Mouse (Mus musculus) hindbrain, embryonic 12.5 days (tissue): Measurements from ENCODE around the gene Aig1. TPM values are rescaled to one million over a fixed set of nuclear protein-coding genes. Genes with fewer than 3 reads are reported as not detected.

Experiments
- ATAC-seq: fragments of 200-750 bp; cut with Nextera tagmentation; 2 replicates; pipeline ENCODE4 v1.8.0; 2017; ENCODE audit warnings: moderate TSS enrichment; ENCODE audit not compliant: low FRiP score
- H3K27ac ChIP-seq: fragments of 300-500 bp; sonication (generic); 2 replicates; pipeline ENCODE4 v1.5.1; 2016; ENCODE audit warnings: mild to moderate bottlenecking
- H3K27me3 ChIP-seq: fragments of 300-500 bp; sonication (generic); 2 replicates; pipeline ENCODE4 v1.6.1; 2016; ENCODE audit warnings: mild to moderate bottlenecking
- H3K36me3 ChIP-seq: fragments of 300-500 bp; sonication (generic); 2 replicates; pipeline ENCODE4 v1.6.1; 2016; ENCODE audit warnings: mild to moderate bottlenecking
- H3K4me1 ChIP-seq: fragments of 300-500 bp; sonication (generic); 2 replicates; pipeline ENCODE4 v1.6.1; 2016
- H3K4me2 ChIP-seq: fragments of 300-500 bp; sonication (generic); replicated peaks from 2 replicates; pipeline ENCODE4 v1.6.1; 2016; ENCODE audit warnings: mild to moderate bottlenecking
- H3K4me3 ChIP-seq: fragments of 300-500 bp; sonication (generic); 2 replicates; pipeline ENCODE4 v1.5.1; 2016; ENCODE audit warnings: mild to moderate bottlenecking
- H3K9ac ChIP-seq: fragments of 300-500 bp; sonication (generic); 2 replicates; pipeline ENCODE4 v1.6.1; 2016; ENCODE audit warnings: mild to moderate bottlenecking, moderate library complexity
- H3K9me3 ChIP-seq: fragments of 300-500 bp; sonication (generic); replicated peaks from 2 replicates; pipeline ENCODE4 v1.6.1; 2016; ENCODE audit warnings: mild to moderate bottlenecking
- WGBS: fragments of 180-500 bp; shearing (Covaris S2); methylation state at CpG from one replicate; pipeline ENCODE4 v1.1.7; 2016; 5-methylcytosine and 5-hydroxymethylcytosine counted together
- polyA plus RNA-seq: library from polyadenylated mRNA; unstranded; fragments of >200 nt; fragmentation: Nextera tagmentation; extraction: Ambion mirVana; gene quantifications from 2 replicates; pipeline ENCODE4 v1.2.1, GENCODE M21; 2016

Gene Aig1
- polyA plus RNA-seq, 1 experiment from 2014 or later, result 43.1 TPM

GRCm38 (mm10) chr10:13714199-13714919 lies 154.4 kb downstream of the Aig1 start:
- no peaks in the 10 kb centered on the region for H3K36me3 ChIP-seq
- H3K4me1 ChIP-seq, result peaks cover 21% of the 10 kb centered on the region
- no peaks in the 10 kb centered on the region for H3K27me3 ChIP-seq
- H3K27ac ChIP-seq, result peak overlapping the region; percentile 66
- H3K9ac ChIP-seq, result no peak overlapping the region
- 0 out of 2 replicates have a peak overlapping the region, but pooled peaks have one; percentile 5 for H3K4me2 ChIP-seq
- H3K4me3 ChIP-seq, result no peak overlapping the region
- H3K9me3 ChIP-seq, result no peaks in the 10 kb centered on the region
- ATAC-seq, result peak; percentile 91
- 26% methylated on average over 9 of the region's 9 CpGs for WGBS

DNA sequence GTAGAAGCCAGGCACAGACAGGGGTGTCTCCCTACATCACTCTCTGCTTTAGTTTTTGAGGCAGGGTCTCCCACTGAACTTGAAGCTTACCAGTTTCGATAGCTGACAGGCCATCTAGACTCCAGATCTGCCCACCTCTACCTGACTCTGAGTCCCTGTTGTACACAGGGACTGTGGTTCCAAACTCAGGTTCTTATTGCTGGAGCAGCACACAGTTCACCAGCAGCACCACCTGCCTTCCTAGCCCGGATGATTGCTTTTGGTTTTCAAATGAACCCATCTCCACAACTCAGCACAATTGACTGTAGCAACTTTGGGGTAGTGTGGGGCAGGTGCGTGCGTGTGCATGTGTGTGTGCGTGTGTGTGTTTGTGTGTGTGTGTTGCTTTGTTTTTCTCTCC lies 155.1 kb downstream of the Aig1 start:
- no peaks in the 10 kb centered on the region for H3K9me3 ChIP-seq
- WGBS, result 84% methylated on average over 5 of the region's 5 CpGs
- H3K4me1 ChIP-seq, result peaks cover 21% of the 10 kb centered on the region
- no peaks in the 10 kb centered on the region for H3K27me3 ChIP-seq
- no peak overlapping the region for H3K4me2 ChIP-seq
- H3K9ac ChIP-seq, result no peak overlapping the region
- peak overlapping the region; percentile 66; the same call in 1 of the 2 replicates for H3K27ac ChIP-seq
- no peak for ATAC-seq
- H3K36me3 ChIP-seq, result no peaks in the 10 kb centered on the region
- no peak overlapping the region for H3K4me3 ChIP-seq

GRCm38 (mm10) chr10:13713116-13713515 lies 155.7 kb downstream of the Aig1 start:
- no peak overlapping the region for H3K4me2 ChIP-seq
- no peaks in the 10 kb centered on the region for H3K36me3 ChIP-seq
- peaks cover 21% of the 10 kb centered on the region for H3K4me1 ChIP-seq
- 81% methylated on average over 2 of the region's 2 CpGs for WGBS
- no peaks in the 10 kb centered on the region for H3K9me3 ChIP-seq
- H3K9ac ChIP-seq, result no peak overlapping the region
- ATAC-seq, result no peak
- H3K4me3 ChIP-seq, result no peak overlapping the region
- H3K27ac ChIP-seq, result no peak overlapping the region
- H3K27me3 ChIP-seq, result no peaks in the 10 kb centered on the region

DNA sequence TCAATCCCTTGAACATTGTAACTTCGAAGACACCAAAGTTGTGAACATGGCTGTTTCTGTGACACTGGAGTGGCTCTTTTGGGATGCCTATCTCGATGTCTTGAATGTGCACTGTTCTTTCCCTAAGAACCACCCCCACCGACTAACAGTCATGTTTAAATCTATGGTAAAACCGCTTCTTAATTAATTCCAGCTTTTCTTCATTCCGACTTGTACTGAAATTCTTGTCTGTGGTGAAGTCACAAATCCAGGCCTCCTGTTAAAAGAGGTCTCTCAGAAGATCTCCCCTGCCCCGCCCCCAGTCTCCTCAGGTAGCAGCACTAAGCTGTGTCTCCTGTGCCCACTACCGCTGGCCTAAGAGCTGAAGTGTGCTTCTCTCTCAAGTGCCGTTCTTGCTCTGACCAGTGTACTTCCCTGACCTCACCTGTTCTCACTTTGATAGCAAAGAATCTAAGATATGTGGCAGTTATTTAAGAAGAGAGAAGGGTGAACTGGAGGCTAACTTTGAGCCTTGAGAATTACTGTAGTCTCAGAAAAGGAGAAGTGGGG lies 157.4 kb downstream of the Aig1 start:
- 85% methylated on average over 8 of the region's 8 CpGs for WGBS
- Histone ChIP-seq H3K4me2 (no peak overlapping the region), H3K27me3 (no peaks in the 10 kb centered on the region), H3K9ac (no peak overlapping the region), H3K27ac (no peak overlapping the region), H3K36me3 (no peaks in the 10 kb centered on the region), H3K9me3 (no peaks in the 10 kb centered on the region), H3K4me3 (no peak overlapping the region), H3K4me1 (peaks cover 20% of the 10 kb centered on the region)
- no peak for ATAC-seq

GRCm38 (mm10) chr10:13705771-13706170 lies 163.0 kb downstream of the Aig1 start:
- H3K36me3 ChIP-seq, result no peaks in the 10 kb centered on the region
- H3K4me2 ChIP-seq, result no peak overlapping the region
- WGBS, result 57% methylated on average over 4 of the region's 4 CpGs
- H3K4me3 ChIP-seq, result no peak overlapping the region
- H3K4me1 ChIP-seq, result no peaks in the 10 kb centered on the region
- no peaks in the 10 kb centered on the region for H3K27me3 ChIP-seq
- H3K9ac ChIP-seq, result no peak overlapping the region
- ATAC-seq, result no peak
- no peaks in the 10 kb centered on the region for H3K9me3 ChIP-seq
- no peak overlapping the region for H3K27ac ChIP-seq

GRCm38 (mm10) chr10:13702688-13703087 lies 166.1 kb downstream of the Aig1 start:
- no peaks in the 10 kb centered on the region for H3K4me1 ChIP-seq
- H3K9me3 ChIP-seq, result no peaks in the 10 kb centered on the region
- 80% methylated on average over 6 of the region's 6 CpGs for WGBS
- no peak overlapping the region for H3K9ac ChIP-seq
- H3K27ac ChIP-seq, result no peak overlapping the region
- H3K4me2 ChIP-seq, result no peak overlapping the region
- no peaks in the 10 kb centered on the region for H3K36me3 ChIP-seq
- H3K4me3 ChIP-seq, result no peak overlapping the region
- H3K27me3 ChIP-seq, result no peaks in the 10 kb centered on the region
- no peak for ATAC-seq

- Histone ChIP-seq H3K4me3 (no peak overlapping the region), H3K4me2 (no peak overlapping the region), H3K9me3 (no peaks in the 10 kb centered on the region), H3K4me1 (no peaks in the 10 kb centered on the region), H3K27me3 (no peaks in the 10 kb centered on the region), H3K9ac (no peak overlapping the region), H3K27ac (no peak overlapping the region), H3K36me3 (no peaks in the 10 kb centered on the region)
- 57% methylated on average over 8 of the region's 8 CpGs for WGBS
- no peak for ATAC-seq
Measured at GRCm38 (mm10) chr10:13702043-13702442, 166.7 kb downstream of the Aig1 start.

GRCm38 (mm10) chr10:13696326-13696725 lies 172.5 kb downstream of the Aig1 start:
- Histone ChIP-seq H3K9me3 (no peaks in the 10 kb centered on the region), H3K4me2 (no peak overlapping the region)
- ATAC-seq, result no peak

GRCm38 (mm10) chr10:13693276-13693675 lies 175.5 kb downstream of the Aig1 start:
- H3K4me1 ChIP-seq, result no peaks in the 10 kb centered on the region
- 84% methylated on average over 4 of the region's 4 CpGs for whole genome bisulfite sequencing
- ATAC-seq, result no peak

More at GRCm38 (mm10) chr10:13696326-13696725, 172.5 kb downstream of the Aig1 start:
- no peaks in the 10 kb centered on the region for H3K36me3 ChIP-seq
- H3K4me1 ChIP-seq, result no peaks in the 10 kb centered on the region
- H3K4me3 ChIP-seq, result no peak overlapping the region
- no peak overlapping the region for H3K27ac ChIP-seq
- H3K9ac ChIP-seq, result no peak overlapping the region
- H3K27me3 ChIP-seq, result no peaks in the 10 kb centered on the region

GRCm38 (mm10) chr10:13690773-13691172 lies 178.0 kb downstream of the Aig1 start:
- no peaks in the 10 kb centered on the region for H3K27me3 ChIP-seq
- no peak overlapping the region for H3K27ac ChIP-seq
- H3K36me3 ChIP-seq, result no peaks in the 10 kb centered on the region
- no peak overlapping the region for H3K9ac ChIP-seq
- no peak overlapping the region for H3K4me2 ChIP-seq
- no peaks in the 10 kb centered on the region for H3K4me1 ChIP-seq
- WGBS, result 80% methylated on average over 5 of the region's 5 CpGs
- no peak overlapping the region for H3K4me3 ChIP-seq
- ATAC-seq, result 0 out of 2 replicates have a peak, but pooled peaks have one; percentile 46
- H3K9me3 ChIP-seq, result no peaks in the 10 kb centered on the region

More at GRCm38 (mm10) chr10:13693276-13693675, 175.5 kb downstream of the Aig1 start:
- Histone ChIP-seq H3K9ac (no peak overlapping the region), H3K4me2 (no peak overlapping the region), H3K36me3 (no peaks in the 10 kb centered on the region), H3K27ac (no peak overlapping the region), H3K4me3 (no peak overlapping the region), H3K9me3 (no peaks in the 10 kb centered on the region), H3K27me3 (no peaks in the 10 kb centered on the region)

DNA sequence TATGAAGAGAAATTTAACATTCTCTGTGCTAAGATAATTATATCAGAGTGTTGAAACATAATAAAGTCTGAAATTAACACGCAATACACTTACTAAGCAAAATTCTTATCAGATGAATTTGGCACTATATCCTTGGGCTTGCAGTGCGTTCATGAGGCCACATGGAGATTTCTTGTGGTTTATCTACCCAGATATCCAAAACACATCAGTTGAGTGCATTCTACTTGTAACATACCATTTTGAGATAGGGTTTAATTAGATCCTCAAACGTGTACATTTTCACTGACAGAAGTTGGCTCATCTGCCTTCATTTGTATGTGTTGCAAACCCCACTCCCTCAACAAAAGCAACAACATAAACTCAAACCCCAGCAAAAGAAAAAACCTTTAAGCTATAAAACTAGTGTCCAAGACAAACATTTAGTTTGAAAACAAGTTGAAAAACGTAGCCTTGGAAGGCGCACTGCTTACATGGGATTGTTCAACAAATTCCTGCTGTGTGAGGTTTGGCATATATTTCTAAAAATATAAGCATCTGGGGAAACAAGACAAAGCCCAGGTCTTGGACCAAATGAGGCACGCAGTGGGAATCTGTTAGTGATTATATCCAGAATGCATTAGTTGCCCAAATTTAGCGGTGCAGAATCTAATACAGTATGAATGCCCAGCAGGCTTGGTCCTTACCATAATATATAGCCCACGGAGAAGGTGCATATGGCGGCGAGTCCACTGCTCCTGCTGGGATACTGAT lies 178.8 kb downstream of the Aig1 start:
- H3K4me2 ChIP-seq, result no peak overlapping the region
- no peak overlapping the region for H3K27ac ChIP-seq
- H3K9me3 ChIP-seq, result no peaks in the 10 kb centered on the region
- H3K9ac ChIP-seq, result no peak overlapping the region
- H3K36me3 ChIP-seq, result no peaks in the 10 kb centered on the region
- H3K4me3 ChIP-seq, result no peak overlapping the region
- H3K27me3 ChIP-seq, result no peaks in the 10 kb centered on the region
- WGBS, result 86% methylated on average over 10 of the region's 10 CpGs
- no peaks in the 10 kb centered on the region for H3K4me1 ChIP-seq
- ATAC-seq, result no peak

GRCm38 (mm10) chr10:13688386-13689120 lies 180.2 kb downstream of the Aig1 start:
- Histone ChIP-seq H3K36me3 (no peaks in the 10 kb centered on the region), H3K9ac (no peak overlapping the region), H3K4me2 (no peak overlapping the region), H3K27me3 (no peaks in the 10 kb centered on the region), H3K4me1 (no peaks in the 10 kb centered on the region), H3K27ac (no peak overlapping the region), H3K4me3 (no peak overlapping the region), H3K9me3 (no peaks in the 10 kb centered on the region)
- WGBS, result 66% methylated on average over 15 of the region's 15 CpGs
- no peak for ATAC-seq
